Mouse (Mus musculus) CD8-positive naive resting alpha-beta T cell, adult 57 days (primary cell): Measurements from ENCODE around the gene Krtap6-1. TPM values are rescaled to one million over a fixed set of nuclear protein-coding genes. Genes with fewer than 3 reads are reported as not detected.

ENCODE experiments used
- total RNA-seq: library from RNA; stranded (reverse); gene quantifications from one replicate; pipeline ENCODE4 v1.2.4, GENCODE M21; 2023

The Krtap6-1 gene
- total RNA-seq = not detected

DNA sequence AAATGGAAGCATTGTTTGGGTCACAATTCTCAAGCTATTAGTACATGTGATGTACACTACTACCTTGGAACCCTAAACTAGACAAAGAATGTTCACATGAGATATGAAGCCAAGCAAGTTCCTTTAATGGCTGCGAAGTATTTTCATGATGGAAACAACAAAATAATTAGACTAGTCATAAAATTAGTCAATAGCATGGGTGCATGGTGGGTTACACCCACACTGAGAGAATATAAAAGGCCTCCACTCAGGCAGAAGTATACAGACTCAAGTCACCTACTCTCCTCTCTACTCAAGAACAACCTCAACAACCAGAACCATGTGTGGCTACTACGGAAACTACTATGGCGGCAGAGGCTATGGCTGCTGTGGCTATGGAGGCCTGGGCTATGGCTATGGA is at the start of gene Krtap6-1:
Gene Krtap6-1 (plus strand): TSS at position 301 of the 400 bp plus-strand sequence.

DNA sequence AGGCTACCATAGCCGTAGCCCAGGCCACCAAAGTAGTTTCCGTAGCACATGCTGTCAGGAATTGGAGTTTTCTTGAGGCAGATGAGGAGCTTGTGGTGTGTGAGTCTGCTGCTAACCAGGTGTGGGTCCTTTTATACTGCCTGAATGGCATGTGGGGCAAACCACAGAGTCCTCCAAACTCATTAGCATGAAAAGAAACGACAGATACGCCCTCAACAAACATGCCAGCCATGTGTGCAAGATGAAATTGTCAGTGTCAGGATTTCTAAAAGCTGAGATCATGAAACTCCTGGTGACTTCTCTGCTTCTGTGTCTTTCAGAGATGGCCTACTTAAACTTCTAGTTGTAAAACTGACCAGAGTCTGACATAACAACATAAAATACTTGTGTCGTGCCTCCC is 20.8 kb upstream of the Krtap6-1 start, which contains the start of gene Krtap22-2:
Gene Krtap22-2 (minus strand): TSS at position 101 of the 400 bp plus-strand sequence.

DNA sequence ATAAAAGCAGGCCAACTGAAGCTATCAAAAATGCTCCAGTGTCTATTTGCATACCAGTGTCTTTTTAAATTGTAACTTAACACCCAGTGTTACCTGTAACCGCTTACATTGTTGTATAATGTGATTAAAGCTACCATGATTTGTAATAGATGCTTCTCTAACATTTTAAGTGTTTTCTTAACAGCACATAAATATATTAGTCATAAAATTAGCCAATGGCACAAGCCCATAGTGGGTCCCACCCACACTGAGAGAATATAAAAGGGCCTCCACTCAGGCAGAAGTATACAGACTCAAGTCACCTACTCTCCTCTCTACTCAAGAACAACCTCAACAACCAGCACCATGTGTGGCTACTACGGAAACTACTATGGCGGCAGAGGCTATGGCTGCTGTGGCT is 16.5 kb upstream of the Krtap6-1 start, which contains the start of gene Gm10229:
Gene Gm10229 (plus strand): TSS at position 301 of the 400 bp plus-strand sequence.

DNA sequence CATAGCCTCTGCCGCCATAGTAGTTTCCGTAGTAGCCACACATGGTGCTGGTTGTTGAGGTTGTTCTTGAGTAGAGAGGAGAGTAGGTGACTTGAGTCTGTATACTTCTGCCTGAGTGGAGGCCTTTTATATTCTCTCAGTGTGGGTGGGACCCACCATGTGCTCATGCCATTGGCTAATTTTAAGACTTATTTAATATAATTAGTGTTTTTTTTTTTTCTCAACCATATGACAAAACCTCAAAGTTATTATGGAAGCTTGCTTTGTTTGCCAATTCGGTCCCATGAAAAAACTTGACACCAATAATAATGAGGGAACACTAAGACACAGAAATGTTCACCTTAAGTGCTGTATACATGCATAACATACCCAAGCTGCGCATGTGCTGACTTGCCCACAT is 9.9 kb downstream of the Krtap6-1 start, which contains the start of gene Gm10228:
Gene Gm10228 (minus strand): TSS at position 101 of the 400 bp plus-strand sequence.

DNA sequence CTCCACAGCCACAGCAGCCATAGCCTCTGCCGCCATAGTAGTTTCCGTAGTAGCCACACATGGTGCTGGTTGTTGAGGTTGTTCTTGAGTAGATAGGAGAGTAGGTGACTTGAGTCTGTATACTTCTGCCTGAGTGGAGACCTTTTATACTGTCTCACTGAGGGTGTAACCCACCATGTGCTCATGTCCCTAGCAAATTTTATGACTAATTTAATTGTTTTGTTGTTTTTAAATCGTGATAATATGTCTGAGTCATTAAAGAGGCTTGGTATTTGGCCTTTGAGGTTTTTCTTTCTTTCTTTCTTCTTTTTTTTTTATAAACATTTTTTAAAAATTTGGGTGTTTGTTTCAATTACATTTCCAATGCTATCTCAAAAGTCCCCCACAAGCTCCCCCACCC is 16.3 kb downstream of the Krtap6-1 start, which contains the start of gene Krtap6-5:
Gene Krtap6-5 (minus strand): TSS at position 101 of the 400 bp plus-strand sequence.

DNA sequence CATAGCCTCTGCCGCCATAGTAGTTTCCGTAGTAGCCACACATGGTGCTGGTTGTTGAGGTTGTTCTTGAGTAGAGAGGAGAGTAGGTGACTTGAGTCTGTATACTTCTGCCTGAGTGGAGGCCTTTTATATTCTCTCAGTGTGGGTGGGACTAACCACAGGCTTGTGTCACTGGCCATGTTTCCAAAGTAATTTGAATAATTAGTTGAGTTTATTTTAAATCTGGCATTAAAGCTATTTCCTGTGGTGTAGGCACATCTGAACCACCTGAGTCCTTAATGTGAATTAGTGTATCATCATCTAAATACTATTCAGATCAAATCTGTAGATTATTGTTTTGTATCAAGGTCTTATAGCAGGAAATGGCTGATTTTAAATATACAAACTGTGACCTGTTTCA is 32.4 kb downstream of the Krtap6-1 start, which contains the start of gene 1110025L11Rik:
Gene 1110025L11Rik (minus strand): TSS at position 101 of the 400 bp plus-strand sequence.

Other genes starting within 250 kb of the Krtap6-1 start
- not detected for gene Gm20741, start 219.5 kb upstream of the Krtap6-1 start, total RNA-seq
- gene Krtap15, start 211.5 kb upstream of the Krtap6-1 start, total RNA-seq = not detected
- gene Krtap14, start 205.6 kb upstream of the Krtap6-1 start, total RNA-seq = not detected
- not detected for gene Krtap19-1, start 162.3 kb upstream of the Krtap6-1 start, total RNA-seq
- not detected for gene Krtap19-2, start 157.4 kb upstream of the Krtap6-1 start, total RNA-seq
- gene Krtap19-3, start 153.7 kb upstream of the Krtap6-1 start, total RNA-seq = not detected
- gene Krtap19-4, start 146.6 kb upstream of the Krtap6-1 start, total RNA-seq = not detected
- gene Krtap19-5, start 135.2 kb upstream of the Krtap6-1 start, total RNA-seq = not detected
- gene Krtap19-9b, start 99.4 kb upstream of the Krtap6-1 start, total RNA-seq = not detected
- not detected for gene Krtap16-3, start 68.8 kb upstream of the Krtap6-1 start, total RNA-seq
- gene Krtap22-2, start 20.9 kb upstream of the Krtap6-1 start, total RNA-seq = not detected
- gene Gm10229, start 16.4 kb upstream of the Krtap6-1 start, total RNA-seq = not detected
- not detected for gene Gm10228, start 9.8 kb downstream of the Krtap6-1 start, total RNA-seq
- gene Krtap6-5, start 16.2 kb downstream of the Krtap6-1 start, total RNA-seq = not detected
- gene 1110025L11Rik, start 32.3 kb downstream of the Krtap6-1 start, total RNA-seq = not detected
- not detected for gene Krtap6-3, start 52.3 kb downstream of the Krtap6-1 start, total RNA-seq
- gene Gm6358, start 109.2 kb downstream of the Krtap6-1 start, total RNA-seq = not detected
- gene Gm10061, start 119.4 kb downstream of the Krtap6-1 start, total RNA-seq = not detected
- gene Gm9789, start 126.3 kb downstream of the Krtap6-1 start, total RNA-seq = not detected
- not detected for gene Gm7735, start 137.8 kb downstream of the Krtap6-1 start, total RNA-seq
- gene 1110057P08Rik, start 143.0 kb downstream of the Krtap6-1 start, total RNA-seq = not detected
- not detected for gene Krtap20-2, start 174.2 kb downstream of the Krtap6-1 start, total RNA-seq